Mouse (Mus musculus) forebrain, embryonic 14.5 days (tissue): Measurements from ENCODE around the gene Mtus2. TPM values are rescaled to one million over a fixed set of nuclear protein-coding genes. Genes with fewer than 3 reads are reported as not detected.
A peak's percentile ranks its signal among the peaks of the same experiment; 100 is the strongest.
"Not testable (repeated sequence)": the region's sequence is repeated elsewhere in the genome, so short reads cannot be mapped to it uniquely, and the experiment has no call there.

Experiments used
- ATAC-seq: fragments of 200-750 bp; cut with Nextera tagmentation; 2 replicates; pipeline ENCODE4 v1.8.0; 2017; ENCODE audit warnings: mild to moderate bottlenecking, moderate library complexity
- DNase-seq: peaks from one replicate; pipeline ENCODE4 v3.0.0-alpha.2; 2015; ENCODE audit warnings: low spot score
- H3K27ac ChIP-seq: fragments of 300-500 bp; sonication (generic); 2 replicates; pipeline ENCODE4 v1.5.1; 2014; ENCODE audit warnings: low read depth, mild to moderate bottlenecking, control low read depth, low read length, moderate library complexity
- H3K27me3 ChIP-seq: fragments of 300-500 bp; sonication (generic); replicated peaks from 2 replicates; pipeline ENCODE4 v1.6.1; 2014; ENCODE audit warnings: low read length, control low read depth, mixed read lengths; ENCODE audit not compliant: control insufficient read depth, insufficient read depth
- H3K36me3 ChIP-seq: fragments of 300-500 bp; sonication (generic); 2 replicates; pipeline ENCODE4 v1.6.1; 2014; ENCODE audit warnings: low read length, control low read depth; ENCODE audit not compliant: control insufficient read depth, insufficient read depth
- H3K4me1 ChIP-seq: fragments of 300-500 bp; sonication (generic); 2 replicates; pipeline ENCODE4 v1.6.1; 2014; ENCODE audit warnings: antibody characterized with exemption, low read length, control low read depth; ENCODE audit not compliant: control insufficient read depth, insufficient read depth
- H3K4me2 ChIP-seq: fragments of 300-500 bp; sonication (generic); 2 replicates; pipeline ENCODE4 v1.6.1; 2014; ENCODE audit warnings: mild to moderate bottlenecking, control low read depth, low read length
- H3K4me3 ChIP-seq: fragments of 300-500 bp; sonication (generic); 2 replicates; pipeline ENCODE4 v1.5.1; 2014; ENCODE audit warnings: low read depth, low read length, control low read depth
- H3K9ac ChIP-seq: fragments of 300-500 bp; sonication (generic); 2 replicates; pipeline ENCODE4 v1.6.1; 2014; ENCODE audit warnings: mild to moderate bottlenecking, low read length, control low read depth, moderate library complexity
- H3K9me3 ChIP-seq: fragments of 300-500 bp; sonication (generic); replicated peaks from 2 replicates; pipeline ENCODE4 v1.6.1; 2016; ENCODE audit warnings: low read length, control low read depth, mixed read lengths; ENCODE audit not compliant: control insufficient read depth
- WGBS: fragments of 180-500 bp; shearing (Covaris S2); extraction: QIAGEN DNeasy Blood & Tissue Kit; methylation state at CpG from one replicate; pipeline ENCODE4 v1.1.7; 2014; 5-methylcytosine and 5-hydroxymethylcytosine counted together
- polyA plus RNA-seq: library from polyadenylated mRNA; unstranded; fragments of >200 nt; fragmentation: Nextera tagmentation; extraction: Ambion mirVana; gene quantifications from 2 replicates; pipeline ENCODE4 v1.2.1, GENCODE M21; 2014

The Mtus2 gene
- polyA plus RNA-seq, 1 experiment from 2014 or later = 17.0 TPM

- no peak overlapping the region for H3K27ac ChIP-seq
- no peak overlapping the region for H3K9ac ChIP-seq
- H3K4me3 ChIP-seq = no peak overlapping the region
- peaks cover 4% of the 10 kb centered on the region; the same call in 1 of the 2 replicates for H3K9me3 ChIP-seq
- ATAC-seq (peak; percentile 83), DNase-seq (peak; percentile 81)
- 23% methylated on average over 4 of the region's 4 CpGs for WGBS
- no peak overlapping the region for H3K4me2 ChIP-seq
- H3K27me3 ChIP-seq = no peaks in the 10 kb centered on the region
- H3K4me1 ChIP-seq = no peaks in the 10 kb centered on the region; the same call in 1 of the 2 replicates
- H3K36me3 ChIP-seq = no peaks in the 10 kb centered on the region
These were observed 218.8 kb downstream of the Mtus2 start for GRCm38 (mm10) chr5:148175742-148176426.

GRCm38 (mm10) chr5:148176539-148176938, 219.4 kb downstream of the Mtus2 start:
- not testable (repeated sequence) for H3K27me3 ChIP-seq, H3K4me1 ChIP-seq, H3K36me3 ChIP-seq, H3K9ac ChIP-seq, H3K4me2 ChIP-seq, H3K4me3 ChIP-seq, DNase-seq, H3K9me3 ChIP-seq, ATAC-seq, H3K27ac ChIP-seq
- 96% methylated on average over 8 of the region's 8 CpGs for WGBS

GRCm38 (mm10) chr5:148179231-148179630, 222.1 kb downstream of the Mtus2 start:
- no peak overlapping the region for H3K9ac ChIP-seq
- H3K4me1 ChIP-seq = no peaks in the 10 kb centered on the region; the same call in 1 of the 2 replicates
- WGBS = 71% methylated on average over 7 of the region's 7 CpGs
- no peak overlapping the region for H3K27ac ChIP-seq
- H3K36me3 ChIP-seq = no peaks in the 10 kb centered on the region
- H3K9me3 ChIP-seq = peaks cover 4% of the 10 kb centered on the region; the same call in 1 of the 2 replicates
- H3K4me2 ChIP-seq = no peak overlapping the region
- DNase-seq (no peak), ATAC-seq (no peak)
- no peak overlapping the region for H3K4me3 ChIP-seq
- no peaks in the 10 kb centered on the region for H3K27me3 ChIP-seq

GRCm38 (mm10) chr5:148180590-148181307, 223.6 kb downstream of the Mtus2 start:
- no peak overlapping the region for H3K4me3 ChIP-seq
- H3K9ac ChIP-seq = no peak overlapping the region
- H3K27me3 ChIP-seq = no peaks in the 10 kb centered on the region
- H3K9me3 ChIP-seq = peaks cover 10% of the 10 kb centered on the region; the same call in 1 of the 2 replicates
- DNase-seq = peak; percentile 24
- H3K36me3 ChIP-seq = no peaks in the 10 kb centered on the region
- no peak overlapping the region for H3K4me2 ChIP-seq
- ATAC-seq = peak; percentile 29; the same call in 1 of the 2 replicates
- no peaks in the 10 kb centered on the region for H3K4me1 ChIP-seq
- no peak overlapping the region for H3K27ac ChIP-seq
- 20% methylated on average over 13 of the region's 13 CpGs for WGBS

- ATAC-seq = no peak
- Histone ChIP-seq H3K4me1 (no peaks in the 10 kb centered on the region), H3K27me3 (no peaks in the 10 kb centered on the region), H3K36me3 (no peaks in the 10 kb centered on the region), H3K27ac (no peak overlapping the region), H3K9ac (no peak overlapping the region), H3K4me2 (no peak overlapping the region), H3K9me3 (peaks cover 13% of the 10 kb centered on the region; the same call in 1 of the 2 replicates), H3K4me3 (no peak overlapping the region)
- no peak for DNase-seq
- 40% methylated on average over 4 of the region's 4 CpGs for WGBS
These were observed 224.1 kb downstream of the Mtus2 start for GRCm38 (mm10) chr5:148181308-148181630.

GRCm38 (mm10) chr5:148181901-148182300, 224.8 kb downstream of the Mtus2 start:
- Histone ChIP-seq H3K36me3 (no peaks in the 10 kb centered on the region), H3K4me2 (no peak overlapping the region), H3K27me3 (no peaks in the 10 kb centered on the region), H3K9me3 (peaks cover 13% of the 10 kb centered on the region; the same call in 1 of the 2 replicates), H3K4me1 (no peaks in the 10 kb centered on the region), H3K27ac (no peak overlapping the region), H3K9ac (no peak overlapping the region), H3K4me3 (no peak overlapping the region)
- DNase-seq (no peak), ATAC-seq (no peak)
- 89% methylated on average over 6 of the region's 6 CpGs for WGBS

- H3K9me3 ChIP-seq = 0 out of 2 replicates have a peak, but pooled peaks cover 9% of the 10 kb centered on the region
- DNase-seq (no peak), ATAC-seq (no peak)
- H3K36me3 ChIP-seq = no peaks in the 10 kb centered on the region
- no peak overlapping the region for H3K27ac ChIP-seq
- H3K27me3 ChIP-seq = no peaks in the 10 kb centered on the region
- no peak overlapping the region for H3K4me2 ChIP-seq
- H3K4me1 ChIP-seq = no peaks in the 10 kb centered on the region
- WGBS = 75% methylated on average over 1 of the region's 1 CpGs
- no peak overlapping the region for H3K4me3 ChIP-seq
- no peak overlapping the region for H3K9ac ChIP-seq
These were observed 228.8 kb downstream of the Mtus2 start for GRCm38 (mm10) chr5:148185898-148186297.

GRCm38 (mm10) chr5:148191416-148191815, 234.3 kb downstream of the Mtus2 start:
- Histone ChIP-seq H3K27me3 (no peaks in the 10 kb centered on the region), H3K4me1 (no peaks in the 10 kb centered on the region), H3K9me3 (no peaks in the 10 kb centered on the region), H3K36me3 (no peaks in the 10 kb centered on the region), H3K4me3 (no peak overlapping the region), H3K9ac (no peak overlapping the region), H3K4me2 (no peak overlapping the region), H3K27ac (no peak overlapping the region)
- WGBS = 35% methylated on average over 4 of the region's 4 CpGs
- DNase-seq (no peak), ATAC-seq (no peak)

GRCm38 (mm10) chr5:148211831-148212230, 254.7 kb downstream of the Mtus2 start:
- no peak for DNase-seq
- no peak overlapping the region for H3K9ac ChIP-seq
- no peak overlapping the region for H3K4me3 ChIP-seq
- no peak overlapping the region for H3K4me2 ChIP-seq
- H3K36me3 ChIP-seq = no peaks in the 10 kb centered on the region
- H3K4me1 ChIP-seq = no peaks in the 10 kb centered on the region
- no peak overlapping the region for H3K27ac ChIP-seq
- no peaks in the 10 kb centered on the region for H3K27me3 ChIP-seq
- ATAC-seq = no peak
- no peaks in the 10 kb centered on the region for H3K9me3 ChIP-seq
- WGBS = 98% methylated on average over 4 of the region's 4 CpGs
